Mouse (Mus musculus): ENCODE results near the gene Gen1. TPM values are rescaled to one million over a fixed set of nuclear protein-coding genes. Genes with fewer than 3 reads are reported as not detected.

Gen1 gene
- 13.5 and 13.9 TPM in 2 replicates for polyA plus RNA-seq (2014; fragmentation: Nextera tagmentation; extraction: Ambion mirVana)

DNA sequence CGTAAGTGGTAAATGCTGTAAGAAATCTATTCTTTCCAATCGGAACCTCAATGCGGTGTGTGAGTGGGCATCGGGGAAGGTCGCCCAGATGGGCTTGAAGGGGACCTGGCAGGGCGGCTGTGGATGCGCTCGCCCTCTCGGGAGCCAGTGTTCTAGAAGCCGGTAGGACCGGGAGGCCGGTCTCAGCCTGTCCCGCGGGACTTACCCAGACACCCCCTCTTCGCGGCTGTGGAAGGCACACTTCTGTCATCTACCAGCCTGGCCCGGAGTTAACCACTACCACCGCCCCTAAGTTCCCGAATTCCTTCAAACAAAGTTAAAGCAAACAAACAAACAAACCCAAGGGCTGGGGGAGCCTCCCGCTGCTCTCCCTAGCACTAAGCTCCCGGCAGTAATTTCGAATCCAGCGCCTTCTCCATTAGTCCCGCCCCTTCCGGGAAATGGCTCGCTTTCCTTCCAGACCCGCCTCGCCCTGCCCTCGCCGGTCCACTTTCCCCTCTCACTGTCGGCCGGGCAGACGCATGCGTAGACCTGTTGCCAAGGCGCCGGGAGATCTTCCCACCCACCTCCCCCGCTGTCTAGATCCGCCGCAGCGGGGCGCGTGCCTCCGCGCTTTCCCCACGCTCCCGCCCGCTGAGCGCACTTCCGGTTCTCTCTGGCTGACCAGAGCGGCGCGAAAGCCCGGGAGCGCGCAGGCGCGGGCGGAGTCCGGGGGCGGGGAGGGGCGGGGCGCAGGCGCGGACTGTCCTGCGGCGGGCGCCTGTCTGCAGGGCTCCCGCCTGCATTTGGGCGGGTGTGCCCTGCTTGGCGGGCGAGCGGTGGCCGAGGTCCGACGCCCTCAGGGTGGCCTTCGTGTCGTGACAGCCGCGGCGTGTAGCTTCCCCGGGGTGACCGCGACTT is at the start of gene Gen1, which contains the start of gene Smc6:
Gen1 (minus strand) TSS at position 420 of the 900 bp plus-strand sequence.
Smc6 (plus strand) TSS at position 505 of the 900 bp plus-strand sequence.
- no peaks in the 10 kb centered on the region for H3K9me3 ChIP-seq (ENCODE audit: control insufficient read depth, low read length)
- peak within 1 kb of the TSS; percentile 93 for H3K4me3 ChIP-seq (ENCODE audit: low read depth, low read length)
- under 1% methylated on average over 72 of the region's 83 CpGs for WGBS
- peak; percentile 92 for DNase-seq (ENCODE audit: low spot score)
- H3K27ac ChIP-seq (ENCODE audit: low read depth, low read length), result peak within 1 kb of the TSS; percentile 93
- peaks cover 21% of the 10 kb centered on the region for H3K4me1 ChIP-seq (replicated peaks; ENCODE audit: control insufficient read depth, insufficient read depth, low read length)
- no peaks in the 10 kb centered on the region for H3K36me3 ChIP-seq (ENCODE audit: control insufficient read depth, insufficient read depth, low read length)
- H3K27me3 ChIP-seq (replicated peaks; ENCODE audit: control insufficient read depth, insufficient read depth, low read length), result no peaks in the 10 kb centered on the region
- ATAC-seq (replicated peaks; ENCODE audit: low FRiP score), result peak; percentile 97
- H3K9ac ChIP-seq (ENCODE audit: low read depth, low read length), result peak within 1 kb of the TSS; percentile 96
- peak within 1 kb of the TSS; percentile 87 for H3K4me2 ChIP-seq

DNA sequence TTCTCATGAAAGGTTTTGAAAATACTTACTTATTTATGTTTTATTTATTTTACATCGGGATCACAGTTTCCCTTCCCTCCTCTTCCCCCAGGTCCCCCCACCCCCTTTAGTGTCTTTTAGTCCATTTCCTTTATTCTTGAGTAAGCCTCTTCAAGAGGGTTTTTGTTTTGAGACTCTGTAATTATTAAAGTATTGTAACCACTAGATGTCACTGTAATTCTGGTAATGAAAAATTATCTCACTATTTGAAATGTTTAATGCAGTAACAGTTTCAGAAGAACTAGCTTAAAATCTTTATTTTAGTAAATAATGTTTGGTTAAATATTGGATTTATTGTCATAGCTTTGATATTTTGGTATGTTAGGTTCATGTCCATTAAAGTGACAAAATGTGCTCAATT is 48.2 kb upstream of the Gen1 start:
- DNase-seq (ENCODE audit: low spot score), result no peak
- Histone ChIP-seq H3K4me3 (ENCODE audit: low read depth, low read length) (no peak overlapping the region), H3K27me3 (replicated peaks; ENCODE audit: control insufficient read depth, insufficient read depth, low read length) (no peaks in the 10 kb centered on the region), H3K9me3 (ENCODE audit: control insufficient read depth, low read length) (no peaks in the 10 kb centered on the region), H3K9ac (ENCODE audit: low read depth, low read length) (no peak overlapping the region), H3K4me1 (replicated peaks; ENCODE audit: control insufficient read depth, insufficient read depth, low read length) (no peaks in the 10 kb centered on the region), H3K4me2 (no peak overlapping the region), H3K36me3 (ENCODE audit: control insufficient read depth, insufficient read depth, low read length) (peaks cover 21% of the 10 kb centered on the region), H3K27ac (ENCODE audit: low read depth, low read length) (no peak overlapping the region)
- 68% methylated on average over 1 of the region's 1 CpGs for WGBS
- no peak for ATAC-seq (replicated peaks; ENCODE audit: low FRiP score)

DNA sequence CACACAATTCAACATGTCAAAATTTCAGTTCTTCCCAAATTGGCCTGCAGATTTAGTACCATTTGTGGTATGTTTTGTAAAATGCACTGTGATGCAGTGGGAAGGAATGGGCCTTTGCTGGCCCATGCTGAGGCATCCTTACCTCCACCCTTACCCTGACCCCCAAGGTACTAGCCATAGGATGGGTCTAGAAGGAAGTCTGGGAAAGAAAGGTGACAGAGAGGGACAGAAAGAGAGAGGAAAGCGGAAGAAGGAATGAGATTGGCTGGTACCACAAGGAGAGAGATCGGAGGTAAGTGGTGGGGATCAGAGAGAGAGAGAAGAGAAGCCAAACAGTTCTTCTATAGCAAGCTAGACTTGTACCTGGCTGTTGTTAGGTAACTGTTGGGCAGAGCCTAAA is 45.5 kb upstream of the Gen1 start:
- no peaks in the 10 kb centered on the region for H3K27me3 ChIP-seq (replicated peaks; ENCODE audit: control insufficient read depth, insufficient read depth, low read length)
- DNase-seq (ENCODE audit: low spot score) (no peak), ATAC-seq (replicated peaks; ENCODE audit: low FRiP score) (no peak)
- H3K9ac ChIP-seq (ENCODE audit: low read depth, low read length), result no peak overlapping the region
- WGBS, result 95% methylated on average over 2 of the region's 2 CpGs
- no peak overlapping the region for H3K4me2 ChIP-seq
- H3K9me3 ChIP-seq (ENCODE audit: control insufficient read depth, low read length), result no peaks in the 10 kb centered on the region
- H3K4me3 ChIP-seq (ENCODE audit: low read depth, low read length), result no peak overlapping the region
- peaks cover 23% of the 10 kb centered on the region; the same call in 1 of the 2 replicates for H3K36me3 ChIP-seq (ENCODE audit: control insufficient read depth, insufficient read depth, low read length)
- H3K27ac ChIP-seq (ENCODE audit: low read depth, low read length), result no peak overlapping the region
- H3K4me1 ChIP-seq (replicated peaks; ENCODE audit: control insufficient read depth, insufficient read depth, low read length), result no peaks in the 10 kb centered on the region

DNA sequence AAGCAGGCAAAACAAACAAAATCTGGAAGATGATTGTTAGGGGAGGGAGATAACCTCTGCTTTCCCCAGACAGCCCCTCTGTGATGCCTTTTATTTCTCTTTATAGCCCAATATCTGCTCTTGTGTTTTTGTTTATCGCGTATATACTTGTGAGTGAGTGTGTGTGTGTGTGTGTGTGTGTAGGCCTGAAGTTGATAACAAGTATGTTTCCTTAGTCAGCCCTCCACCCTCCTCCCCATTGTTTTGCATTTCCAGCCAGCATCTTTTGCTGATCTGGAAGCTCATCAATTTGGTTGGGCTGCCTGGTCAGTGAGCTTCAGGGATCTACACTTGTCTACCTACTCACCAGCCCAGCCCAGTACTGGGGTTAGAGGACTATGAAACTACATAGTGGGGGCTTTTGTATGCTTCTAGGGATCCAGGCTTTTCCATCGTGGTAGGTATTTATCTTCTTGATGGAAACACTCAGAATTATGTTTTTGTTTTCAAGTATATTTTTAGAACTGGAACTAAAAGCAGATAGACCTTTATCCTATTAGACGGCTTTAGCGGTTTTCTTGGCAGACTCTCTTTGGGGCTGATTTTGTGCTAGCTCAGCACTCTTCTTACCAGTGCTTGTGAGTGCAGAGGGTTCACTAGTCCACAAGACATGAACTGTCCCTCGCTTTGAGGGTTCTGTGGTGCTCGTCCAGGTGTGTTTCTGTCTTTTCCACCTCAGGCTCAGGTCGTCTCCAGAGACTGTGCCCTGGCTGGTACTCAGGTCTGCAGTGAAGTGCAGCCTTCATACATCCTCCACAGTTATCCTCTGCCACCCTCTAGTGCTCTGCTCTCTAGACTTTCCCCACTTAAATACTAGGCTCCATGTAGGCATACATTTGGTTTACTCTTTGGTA is 41.4 kb upstream of the Gen1 start:
- no peak for DNase-seq (ENCODE audit: low spot score)
- Histone ChIP-seq H3K36me3 (ENCODE audit: control insufficient read depth, insufficient read depth, low read length) (peaks cover 21% of the 10 kb centered on the region; the same call in 1 of the 2 replicates), H3K4me2 (no peak overlapping the region), H3K4me1 (replicated peaks; ENCODE audit: control insufficient read depth, insufficient read depth, low read length) (no peaks in the 10 kb centered on the region), H3K9me3 (ENCODE audit: control insufficient read depth, low read length) (no peaks in the 10 kb centered on the region), H3K9ac (ENCODE audit: low read depth, low read length) (no peak overlapping the region), H3K4me3 (ENCODE audit: low read depth, low read length) (no peak overlapping the region), H3K27ac (ENCODE audit: low read depth, low read length) (no peak overlapping the region), H3K27me3 (replicated peaks; ENCODE audit: control insufficient read depth, insufficient read depth, low read length) (no peaks in the 10 kb centered on the region)
- ATAC-seq (replicated peaks; ENCODE audit: low FRiP score), result no peak
- 85% methylated on average over 8 of the region's 8 CpGs for WGBS

DNA sequence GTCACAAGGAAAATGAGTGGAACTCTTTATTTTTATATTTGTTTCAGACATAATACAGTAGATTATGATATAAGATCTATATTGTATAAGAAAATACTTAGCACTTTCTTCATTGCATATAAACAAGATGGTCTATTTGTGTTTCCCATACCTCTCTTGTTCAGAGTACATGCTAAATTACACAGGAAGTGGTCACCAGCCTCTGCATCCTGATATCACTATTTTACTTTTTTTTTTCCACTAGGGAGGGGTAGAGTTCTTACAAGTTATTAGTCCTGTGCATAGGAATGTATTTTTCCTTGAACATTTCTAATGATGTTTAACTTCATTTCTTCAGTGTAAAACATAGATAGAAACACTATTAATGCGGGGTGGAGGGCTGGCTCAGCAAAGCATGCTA is 35.3 kb upstream of the Gen1 start:
- WGBS, result 92% methylated on average over 1 of the region's 1 CpGs
- Histone ChIP-seq H3K9me3 (ENCODE audit: control insufficient read depth, low read length) (no peaks in the 10 kb centered on the region), H3K36me3 (ENCODE audit: control insufficient read depth, insufficient read depth, low read length) (peaks cover 15% of the 10 kb centered on the region; the same call in 1 of the 2 replicates), H3K4me2 (no peak overlapping the region), H3K9ac (ENCODE audit: low read depth, low read length) (no peak overlapping the region), H3K4me3 (ENCODE audit: low read depth, low read length) (no peak overlapping the region), H3K27me3 (replicated peaks; ENCODE audit: control insufficient read depth, insufficient read depth, low read length) (no peaks in the 10 kb centered on the region), H3K27ac (ENCODE audit: low read depth, low read length) (no peak overlapping the region), H3K4me1 (replicated peaks; ENCODE audit: control insufficient read depth, insufficient read depth, low read length) (no peaks in the 10 kb centered on the region)
- ATAC-seq (replicated peaks; ENCODE audit: low FRiP score), result no peak
- DNase-seq (ENCODE audit: low spot score), result no peak

DNA sequence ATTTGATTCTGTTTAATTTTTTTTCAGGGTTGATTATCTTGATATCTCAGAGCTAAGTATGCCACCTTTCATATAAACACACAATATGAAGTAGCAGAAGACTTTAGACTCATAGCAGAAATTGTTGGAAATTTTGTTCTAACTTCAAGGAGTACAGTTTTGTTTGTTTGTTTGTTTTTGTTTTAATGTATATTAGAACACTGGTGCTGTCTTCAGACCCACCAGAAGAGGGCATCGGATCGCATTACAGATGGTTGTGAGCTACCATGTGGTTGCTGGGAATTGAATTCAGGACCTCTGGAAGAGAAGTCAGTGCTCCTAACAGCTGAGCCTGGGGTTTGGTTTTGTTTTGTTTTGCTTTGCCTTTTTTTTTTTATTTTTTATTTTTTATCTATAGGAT is 20.8 kb upstream of the Gen1 start:
- Histone ChIP-seq H3K27ac (ENCODE audit: low read depth, low read length) (no peak overlapping the region), H3K9ac (ENCODE audit: low read depth, low read length) (no peak overlapping the region), H3K36me3 (ENCODE audit: control insufficient read depth, insufficient read depth, low read length) (peaks cover 19% of the 10 kb centered on the region; the same call in 1 of the 2 replicates), H3K9me3 (ENCODE audit: control insufficient read depth, low read length) (no peaks in the 10 kb centered on the region), H3K27me3 (replicated peaks; ENCODE audit: control insufficient read depth, insufficient read depth, low read length) (no peaks in the 10 kb centered on the region), H3K4me1 (replicated peaks; ENCODE audit: control insufficient read depth, insufficient read depth, low read length) (no peaks in the 10 kb centered on the region), H3K4me2 (no peak overlapping the region), H3K4me3 (ENCODE audit: low read depth, low read length) (no peak overlapping the region)
- DNase-seq (ENCODE audit: low spot score) (no peak), ATAC-seq (replicated peaks; ENCODE audit: low FRiP score) (no peak)
- WGBS, result 88% methylated on average over 2 of the region's 2 CpGs

DNA sequence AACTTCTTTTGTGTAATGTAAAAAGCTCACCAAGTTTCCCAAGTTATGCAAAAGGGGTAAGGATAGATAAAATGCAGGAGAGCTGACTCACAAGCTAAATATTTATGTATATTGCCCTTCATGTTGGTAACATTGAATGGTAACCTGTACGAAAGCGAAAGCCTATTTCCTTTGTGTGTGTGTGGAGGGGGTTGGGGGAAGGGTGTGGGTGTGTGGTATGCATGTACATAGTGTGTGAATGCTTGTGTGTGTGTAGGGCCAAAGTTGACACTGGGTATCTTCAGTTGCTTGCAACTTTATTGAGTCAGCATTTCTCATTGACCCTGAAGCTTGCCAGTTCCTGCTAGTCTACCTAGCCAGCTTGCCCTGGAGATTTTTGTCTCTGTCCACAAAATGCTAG is 16.0 kb upstream of the Gen1 start:
- no peaks in the 10 kb centered on the region for H3K4me1 ChIP-seq (replicated peaks; ENCODE audit: control insufficient read depth, insufficient read depth, low read length)
- no peak overlapping the region for H3K4me3 ChIP-seq (ENCODE audit: low read depth, low read length)
- H3K9me3 ChIP-seq (ENCODE audit: control insufficient read depth, low read length), result no peaks in the 10 kb centered on the region
- ATAC-seq (replicated peaks; ENCODE audit: low FRiP score) (no peak), DNase-seq (ENCODE audit: low spot score) (no peak)
- 82% methylated on average over 2 of the region's 2 CpGs for WGBS
- H3K27me3 ChIP-seq (replicated peaks; ENCODE audit: control insufficient read depth, insufficient read depth, low read length), result no peaks in the 10 kb centered on the region
- peaks cover 26% of the 10 kb centered on the region for H3K36me3 ChIP-seq (ENCODE audit: control insufficient read depth, insufficient read depth, low read length)
- no peak overlapping the region for H3K27ac ChIP-seq (ENCODE audit: low read depth, low read length)
- H3K4me2 ChIP-seq, result no peak overlapping the region
- H3K9ac ChIP-seq (ENCODE audit: low read depth, low read length), result no peak overlapping the region

DNA sequence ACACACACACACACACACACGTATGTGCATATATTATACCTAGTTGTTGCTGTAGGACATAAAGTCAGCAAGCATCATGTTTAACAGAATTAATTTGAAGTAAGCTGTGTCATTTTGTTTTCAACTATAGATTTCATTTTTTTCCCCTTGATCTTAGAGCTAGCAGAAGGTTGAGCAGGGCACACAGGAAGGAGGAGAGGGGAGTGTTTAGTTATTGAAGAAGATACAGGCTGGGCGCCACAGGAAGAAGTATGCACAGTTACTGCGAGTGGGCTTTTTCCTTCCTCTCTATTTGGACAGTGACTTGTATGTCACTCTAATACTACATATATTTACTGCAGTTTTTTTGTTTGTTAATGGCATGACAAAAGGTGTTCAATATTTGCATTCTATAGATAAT is 14.3 kb upstream of the Gen1 start:
- Histone ChIP-seq H3K4me2 (no peak overlapping the region), H3K36me3 (ENCODE audit: control insufficient read depth, insufficient read depth, low read length) (peaks cover 25% of the 10 kb centered on the region), H3K4me1 (replicated peaks; ENCODE audit: control insufficient read depth, insufficient read depth, low read length) (no peaks in the 10 kb centered on the region), H3K9ac (ENCODE audit: low read depth, low read length) (no peak overlapping the region), H3K27me3 (replicated peaks; ENCODE audit: control insufficient read depth, insufficient read depth, low read length) (no peaks in the 10 kb centered on the region), H3K4me3 (ENCODE audit: low read depth, low read length) (no peak overlapping the region), H3K27ac (ENCODE audit: low read depth, low read length) (no peak overlapping the region), H3K9me3 (ENCODE audit: control insufficient read depth, low read length) (no peaks in the 10 kb centered on the region)
- ATAC-seq (replicated peaks; ENCODE audit: low FRiP score), result no peak
- 84% methylated on average over 3 of the region's 3 CpGs for WGBS
- no peak for DNase-seq (ENCODE audit: low spot score)

Measured in liver, embryonic 11.5 days (tissue).